Mouse (Mus musculus): Measurements from ENCODE around the gene Lhfpl5. TPM values are rescaled to one million over a fixed set of nuclear protein-coding genes. Genes with fewer than 3 reads are reported as not detected.

Lhfpl5 gene
- total RNA-seq (2021) = not detected
- 0.18 and 0.20 TPM in 2 replicates for polyA plus RNA-seq (2012; rRNA removed)
- long read RNA-seq = 0 reads

DNA sequence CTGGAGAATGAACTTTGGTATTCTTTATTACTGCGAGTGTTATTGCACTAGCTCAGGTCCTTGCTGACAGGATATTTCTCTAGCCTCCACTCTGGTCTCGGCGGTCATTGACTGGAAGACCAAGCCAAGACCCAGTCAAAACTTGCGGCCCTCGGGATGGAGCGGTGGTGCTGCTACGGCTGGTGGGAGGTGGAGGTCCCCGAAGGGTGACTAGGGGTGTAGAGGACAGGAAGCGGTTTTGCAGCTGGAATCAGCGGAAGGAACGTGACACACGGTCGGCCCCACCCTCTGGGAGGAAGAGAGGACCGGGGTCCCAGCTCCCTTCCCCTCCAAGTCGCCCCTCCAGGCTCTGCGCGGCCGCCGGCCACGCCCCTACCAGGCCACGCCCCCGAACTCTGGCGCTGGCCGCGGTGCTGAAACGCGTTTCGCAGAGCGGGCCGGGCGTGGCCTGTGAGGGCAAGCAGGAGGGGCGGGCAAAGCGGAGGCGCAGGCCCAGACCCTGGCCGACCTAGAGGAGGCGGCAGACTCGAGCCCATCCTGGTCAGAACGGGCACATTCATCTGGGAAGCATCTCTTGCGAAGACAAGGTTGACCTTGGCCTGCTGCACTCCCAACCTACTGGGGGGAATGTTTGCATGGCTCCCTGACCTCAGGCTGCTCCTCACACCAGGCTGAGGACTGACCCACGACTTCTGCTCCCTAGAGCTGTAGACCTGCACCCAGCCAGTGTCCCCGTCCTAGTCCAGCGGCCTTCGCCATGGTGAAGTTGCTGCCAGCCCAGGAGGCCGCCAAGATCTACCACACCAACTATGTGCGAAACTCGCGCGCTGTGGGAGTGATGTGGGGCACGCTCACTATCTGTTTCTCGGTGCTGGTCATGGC, at the start of gene Lhfpl5:
Gene Lhfpl5 (plus strand): TSS at position 398 of the 882 bp plus-strand sequence.
- TF ChIP-seq POLR2A (IDR thresholded peaks at IDR 0.05; ENCODE audit: insufficient read depth, low read depth, low read length) = no peak
- TF ChIP-seq CTCF (IDR thresholded peaks at IDR 0.05) = no peak
- TF ChIP-seq EP300 (IDR thresholded peaks at IDR 0.05; ENCODE audit: insufficient read depth, low read depth, low read length) = no peak

GRCm38 (mm10) chr17:28527184-28528042, 48.0 kb upstream of the Lhfpl5 start:
- 33% methylated on average over 12 of the region's 12 CpGs for WGBS
- Histone ChIP-seq H3K9ac (ENCODE audit: low read depth, low read length) (peak overlapping the region; percentile 27), H3K4me1 (ENCODE audit: control insufficient read depth, insufficient read depth, low read length) (peaks cover 7% of the 10 kb centered on the region), H3K4me3 (no peak overlapping the region), H3K36me3 (ENCODE audit: control insufficient read depth, insufficient read depth, low read length) (no peaks in the 10 kb centered on the region), H3K79me2 (replicated peaks; ENCODE audit: control insufficient read depth, insufficient read depth, low read length) (no peaks in the 10 kb centered on the region), H3K27ac (no peak overlapping the region), H3K27me3 (ENCODE audit: control insufficient read depth, insufficient read depth, low read length) (no peaks in the 10 kb centered on the region)
- TF ChIP-seq CTCF (IDR thresholded peaks at IDR 0.05) (no peak), POLR2A (IDR thresholded peaks at IDR 0.05; ENCODE audit: insufficient read depth, low read depth, low read length) (no peak), EP300 (IDR thresholded peaks at IDR 0.05; ENCODE audit: insufficient read depth, low read depth, low read length) (no peak)
- no peak for DNase-seq
- intact Hi-C loops (cut with DNase I) = loop anchor here (1.0 to 10.0 kb wide), 5 partner anchors 63 to 323 kb away; partner anchors contain the start of genes Def6 and Rpl10a

More for the DNA sequence above, at the start of gene Lhfpl5:
- H3K27me3 ChIP-seq (ENCODE audit: control insufficient read depth, insufficient read depth, low read length) = no peaks in the 10 kb centered on the region
- H3K79me2 ChIP-seq (replicated peaks; ENCODE audit: control insufficient read depth, insufficient read depth, low read length) = no peaks in the 10 kb centered on the region
- no peak within 1 kb of the TSS for H3K27ac ChIP-seq
- H3K4me1 ChIP-seq (ENCODE audit: control insufficient read depth, insufficient read depth, low read length) = no peaks in the 10 kb centered on the region; the same call in 1 of the 2 replicates
- intact Hi-C loops (cut with DNase I) = no loop called here
- no peaks in the 10 kb centered on the region for H3K36me3 ChIP-seq (ENCODE audit: control insufficient read depth, insufficient read depth, low read length)
- peak; percentile 27 to 59 for DNase-seq
- no peak within 1 kb of the TSS for H3K9ac ChIP-seq (ENCODE audit: low read depth, low read length)
- 13% methylated on average over 50 of the region's 50 CpGs for WGBS
- H3K4me3 ChIP-seq = no peak within 1 kb of the TSS

DNA sequence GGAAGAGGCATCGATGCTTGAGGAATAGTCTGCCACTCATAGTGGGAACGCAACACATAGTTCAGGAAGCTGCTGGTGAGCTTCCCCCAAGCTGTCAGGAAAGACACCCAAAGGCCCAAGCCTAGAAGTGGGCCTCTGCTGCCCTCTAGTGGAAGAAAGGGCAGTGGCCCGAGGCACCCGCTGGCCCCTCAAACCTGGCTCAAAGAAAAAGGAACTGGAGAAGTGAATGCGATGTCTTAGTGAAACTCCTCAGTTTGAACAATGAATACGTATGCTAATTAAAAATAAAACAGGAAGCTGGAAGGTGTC, 47.4 kb upstream of the Lhfpl5 start:
- H3K4me3 ChIP-seq = no peak overlapping the region
- no peaks in the 10 kb centered on the region for H3K79me2 ChIP-seq (replicated peaks; ENCODE audit: control insufficient read depth, insufficient read depth, low read length)
- no peak; the same call in 1 of the 2 replicates for TF ChIP-seq CTCF (IDR thresholded peaks at IDR 0.05)
- peak; percentile 98 for TF ChIP-seq EP300 (IDR thresholded peaks at IDR 0.05; ENCODE audit: insufficient read depth, low read depth, low read length)
- TF ChIP-seq POLR2A (IDR thresholded peaks at IDR 0.05; ENCODE audit: insufficient read depth, low read depth, low read length) = peak; percentile 27; the same call in 1 of the 2 replicates
- H3K27ac ChIP-seq = no peak overlapping the region
- H3K36me3 ChIP-seq (ENCODE audit: control insufficient read depth, insufficient read depth, low read length) = no peaks in the 10 kb centered on the region
- intact Hi-C loops (cut with DNase I) = loop anchor here (1.0 to 10.0 kb wide), 5 partner anchors 63 to 323 kb away; partner anchors contain the start of genes Def6 and Rpl10a
- peak; percentile 87 to 92 for DNase-seq
- H3K4me1 ChIP-seq (ENCODE audit: control insufficient read depth, insufficient read depth, low read length) = peaks cover 7% of the 10 kb centered on the region
- no peaks in the 10 kb centered on the region for H3K27me3 ChIP-seq (ENCODE audit: control insufficient read depth, insufficient read depth, low read length)
- peak overlapping the region; percentile 27 for H3K9ac ChIP-seq (ENCODE audit: low read depth, low read length)
- under 1% methylated on average over 6 of the region's 6 CpGs for WGBS

GRCm38 (mm10) chr17:28529116-28529515, 46.3 kb upstream of the Lhfpl5 start:
- H3K36me3 ChIP-seq (ENCODE audit: control insufficient read depth, insufficient read depth, low read length) = no peaks in the 10 kb centered on the region
- no peak overlapping the region for H3K9ac ChIP-seq (ENCODE audit: low read depth, low read length)
- H3K27me3 ChIP-seq (ENCODE audit: control insufficient read depth, insufficient read depth, low read length) = no peaks in the 10 kb centered on the region
- no peaks in the 10 kb centered on the region for H3K79me2 ChIP-seq (replicated peaks; ENCODE audit: control insufficient read depth, insufficient read depth, low read length)
- 57% methylated on average over 4 of the region's 4 CpGs for WGBS
- H3K4me3 ChIP-seq = no peak overlapping the region
- H3K4me1 ChIP-seq (ENCODE audit: control insufficient read depth, insufficient read depth, low read length) = peaks cover 7% of the 10 kb centered on the region
- no peak overlapping the region for H3K27ac ChIP-seq
- intact Hi-C loops (cut with DNase I) = loop anchor here (5.0 to 10.0 kb wide), 3 partner anchors 64 to 324 kb away; partner anchors contain the start of genes Def6 and Rpl10a
- DNase-seq = no peak
- TF ChIP-seq EP300 (IDR thresholded peaks at IDR 0.05; ENCODE audit: insufficient read depth, low read depth, low read length) (no peak), CTCF (IDR thresholded peaks at IDR 0.05) (no peak), POLR2A (IDR thresholded peaks at IDR 0.05; ENCODE audit: insufficient read depth, low read depth, low read length) (no peak)

DNA sequence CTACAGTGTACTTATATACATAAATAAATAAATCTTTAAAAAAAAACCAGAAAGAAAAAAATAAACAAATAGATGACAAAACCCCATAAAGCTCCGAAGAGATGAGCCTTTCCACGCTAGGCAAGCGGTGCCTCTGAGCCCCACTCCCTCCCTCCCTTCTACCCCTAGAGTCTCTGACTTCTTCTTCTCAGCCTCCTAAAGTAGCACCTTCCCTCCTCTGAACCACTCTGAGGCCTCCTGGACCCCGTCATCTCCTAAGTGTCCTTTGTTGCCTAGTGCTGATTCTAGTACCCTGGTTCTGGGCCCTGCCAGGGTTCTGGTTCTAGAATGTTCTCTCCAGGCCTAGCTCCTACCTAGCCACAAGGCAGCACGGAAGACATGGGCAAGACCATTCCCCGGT, 44.9 kb upstream of the Lhfpl5 start, which contains the start of gene Armc12:
Gene Armc12 (plus strand): TSS at position 301 of the 400 bp plus-strand sequence.
- 88% methylated on average over 6 of the region's 6 CpGs for WGBS
- Histone ChIP-seq H3K36me3 (ENCODE audit: control insufficient read depth, insufficient read depth, low read length) (no peaks in the 10 kb centered on the region), H3K27ac (no peak within 1 kb of the TSS), H3K27me3 (ENCODE audit: control insufficient read depth, insufficient read depth, low read length) (no peaks in the 10 kb centered on the region), H3K79me2 (replicated peaks; ENCODE audit: control insufficient read depth, insufficient read depth, low read length) (no peaks in the 10 kb centered on the region), H3K9ac (ENCODE audit: low read depth, low read length) (no peak within 1 kb of the TSS), H3K4me3 (no peak within 1 kb of the TSS), H3K4me1 (ENCODE audit: control insufficient read depth, insufficient read depth, low read length) (peaks cover 5% of the 10 kb centered on the region)
- no peak for DNase-seq
- intact Hi-C loops (cut with DNase I) = no loop called here
- TF ChIP-seq POLR2A (IDR thresholded peaks at IDR 0.05; ENCODE audit: insufficient read depth, low read depth, low read length) (no peak), CTCF (IDR thresholded peaks at IDR 0.05) (peak; percentile 16; the same call in 1 of the 2 replicates), EP300 (IDR thresholded peaks at IDR 0.05; ENCODE audit: insufficient read depth, low read depth, low read length) (no peak)

Data from heart, adult 2 months (tissue).